In the genomic region with DNA sequence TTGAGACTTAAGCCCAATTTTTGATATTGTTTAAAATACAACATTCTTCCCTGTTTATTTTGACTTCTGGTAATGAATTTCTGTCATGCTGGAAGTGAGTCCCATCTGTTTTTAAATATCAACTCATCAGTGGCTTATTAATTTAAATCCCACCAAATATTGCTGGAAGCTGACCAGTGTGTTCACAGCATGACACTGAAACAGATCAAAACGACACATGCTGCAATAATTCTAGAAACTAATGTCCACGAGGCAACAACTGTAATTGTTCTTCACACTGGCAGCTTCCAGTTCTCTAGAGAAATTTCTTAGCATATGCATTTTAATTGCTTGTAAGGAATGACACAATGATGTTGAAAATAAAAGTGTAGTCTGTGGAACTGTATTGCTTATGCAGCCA, we compare ENCODE assay signal across 25 mouse cellular contexts.
"Had no signal": no experiment of that assay in that cellular context is flagged by ENCODE, and none has a peak within 500 bp of the region (broad histone marks: within the 10 kb centered on the region; RNA-seq: fewer than 3 reads in every experiment).

No protein-coding gene starts in this region.

- H3K4me2 ChIP-seq: kidney, embryonic 15.5 days; limb, embryonic 13.5 days; liver, embryonic 12.5 days; liver, embryonic 15.5 days; lung, embryonic 15.5 days; midbrain, embryonic 11.5 days had no signal

- H3K4me3 ChIP-seq: kidney, embryonic 15.5 days; left cerebral cortex, adult 2 months; limb, embryonic 10.5 days; limb, embryonic 13.5 days; liver, embryonic 12.5 days; liver, embryonic 15.5 days; lung, embryonic 15.5 days; megakaryocyte, embryonic 14.5 days had no signal

- H3K27me3 ChIP-seq: kidney, embryonic 15.5 days; limb, embryonic 13.5 days; liver, embryonic 12.5 days; liver, embryonic 15.5 days; lung, embryonic 15.5 days; megakaryocyte, embryonic 14.5 days had no signal

- DNase-seq: kidney, adult 8-10 months; kidney, postnatal 10 days; kidney, postnatal 36 days; layer of hippocampus, postnatal 36 days; liver; lung, adult 18-20 months; lung, postnatal 10 days; lung, postnatal 36 days; right cerebral cortex, adult 18-20 months; right cerebral cortex, postnatal 14 days; right cerebral cortex, postnatal 4 days; thymus, adult 2 months; thymus, postnatal 14 days; thymus, postnatal 4 days had no signal

- H3K9ac ChIP-seq: kidney, embryonic 15.5 days; limb, embryonic 13.5 days; liver, embryonic 12.5 days; liver, embryonic 15.5 days; lung, embryonic 15.5 days had no signal

- ATAC-seq: liver, embryonic 12.5 days; midbrain, embryonic 16.5 days had no signal

- H3K36me3 ChIP-seq: kidney, embryonic 15.5 days; limb, embryonic 10.5 days; limb, embryonic 13.5 days; liver, embryonic 12.5 days; liver, embryonic 15.5 days; lung, embryonic 15.5 days had no signal

- H3K27ac ChIP-seq: kidney, embryonic 15.5 days; left cerebral cortex, adult 2 months; limb, embryonic 10.5 days; limb, embryonic 13.5 days; liver, embryonic 12.5 days; liver, embryonic 15.5 days; lung, embryonic 15.5 days; stomach, postnatal 0 days had no signal

- H3K4me1 ChIP-seq: kidney, embryonic 15.5 days; limb, embryonic 10.5 days; limb, embryonic 13.5 days; liver, embryonic 12.5 days; liver, embryonic 15.5 days; lung, embryonic 15.5 days; megakaryocyte, embryonic 14.5 days had no signal

- H3K9me3 ChIP-seq: kidney, embryonic 15.5 days; limb, embryonic 10.5 days; limb, embryonic 13.5 days; liver, embryonic 12.5 days; liver, embryonic 15.5 days; lung, embryonic 15.5 days; megakaryocyte, embryonic 14.5 days had no signal
